Mouse (Mus musculus) kidney, postnatal 0 days (tissue): Measurements from ENCODE around the gene Prss46. TPM values are rescaled to one million over a fixed set of nuclear protein-coding genes. Genes with fewer than 3 reads are reported as not detected.
"Not testable (repeated sequence)": the region's sequence is repeated elsewhere in the genome, so short reads cannot be mapped to it uniquely, and the experiment has no call there.

Experiments used
- ATAC-seq: fragments of 200-750 bp; cut with Nextera tagmentation; replicated peaks from 2 replicates; pipeline ENCODE4 v1.8.0; 2017; ENCODE audit warnings: low read depth, moderate number of reproducible peaks, moderate TSS enrichment, moderate library complexity; ENCODE audit not compliant: low FRiP score
- DNase-seq: peaks from one replicate; pipeline ENCODE4 v3.0.0-alpha.2; 2016; ENCODE audit warnings: low spot score
- H3K27ac ChIP-seq: fragments of 300-500 bp; sonication (generic); 2 replicates; pipeline ENCODE4 v1.5.1; 2014; ENCODE audit warnings: mild to moderate bottlenecking
- H3K27me3 ChIP-seq: fragments of 300-500 bp; sonication (generic); 2 replicates; pipeline ENCODE4 v1.6.1; 2014; ENCODE audit warnings: low read length, mixed read lengths; ENCODE audit not compliant: insufficient read depth
- H3K36me3 ChIP-seq: fragments of 300-500 bp; sonication (generic); 2 replicates; pipeline ENCODE4 v1.6.1; 2014; ENCODE audit warnings: low read length, mixed read lengths; ENCODE audit not compliant: insufficient read depth
- H3K4me1 ChIP-seq: fragments of 300-500 bp; sonication (generic); replicated peaks from 2 replicates; pipeline ENCODE4 v1.6.1; 2014; ENCODE audit warnings: antibody characterized with exemption, low read length, mixed read lengths; ENCODE audit not compliant: insufficient read depth
- H3K4me2 ChIP-seq: fragments of 300-500 bp; sonication (generic); 2 replicates; pipeline ENCODE4 v1.6.1; 2014; ENCODE audit warnings: mild to moderate bottlenecking, low read length, moderate library complexity, mixed read lengths
- H3K4me3 ChIP-seq: fragments of 300-500 bp; sonication (generic); replicated peaks from 2 replicates; pipeline ENCODE4 v1.5.1; 2014; ENCODE audit warnings: low read depth, low read length
- H3K9ac ChIP-seq: fragments of 300-500 bp; sonication (generic); 2 replicates; pipeline ENCODE4 v1.6.1; 2014; ENCODE audit warnings: low read depth, low read length
- H3K9me3 ChIP-seq: fragments of 300-500 bp; sonication (generic); replicated peaks from 2 replicates; pipeline ENCODE4 v1.6.1; 2016; ENCODE audit warnings: low read length, inconsistent platforms, mixed read lengths
- CTCF ChIP-seq: IDR thresholded peaks from 2 replicates; pipeline ENCODE4 v1.5.1; 2016; ENCODE audit warnings: antibody characterized with exemption, low read depth, mild to moderate bottlenecking, moderate library complexity
- WGBS: fragments of 180-500 bp; shearing (Covaris S2); extraction: QIAGEN DNeasy Blood & Tissue Kit; methylation state at CpG from one replicate; pipeline ENCODE4 v1.1.7; 2014; 5-methylcytosine and 5-hydroxymethylcytosine counted together
- polyA plus RNA-seq: library from polyadenylated mRNA; unstranded; fragments of >200 nt; fragmentation: Nextera tagmentation; extraction: Ambion mirVana; gene quantifications from 2 replicates; pipeline ENCODE4 v1.2.1, GENCODE M21; 2015

Prss46 gene
- polyA plus RNA-seq, result not detected in 2 replicates

DNA sequence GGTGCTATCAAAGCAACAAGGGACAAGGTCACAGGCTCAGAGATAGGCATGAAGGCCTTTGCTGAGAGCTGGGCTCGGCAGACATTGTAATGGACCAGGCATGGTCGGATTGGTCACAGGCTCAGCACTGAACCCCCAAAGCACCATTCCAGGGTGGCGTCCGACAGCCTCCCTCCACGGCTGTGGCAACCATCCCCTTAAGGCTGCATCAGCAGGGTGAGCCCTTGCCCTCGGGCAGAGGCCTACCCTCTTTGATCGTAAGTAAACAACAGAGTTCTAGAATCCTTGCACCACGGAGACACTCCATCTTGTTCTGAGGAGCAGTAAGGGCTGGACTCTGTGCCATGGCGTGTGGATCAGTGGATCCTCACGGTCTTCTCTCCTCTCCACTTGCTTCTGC is at the start of gene Prss46:
TSS of gene Prss46 (plus strand) at position 301 of the 400 bp plus-strand sequence.
- 86% methylated on average over 10 of the region's 10 CpGs for WGBS

DNA sequence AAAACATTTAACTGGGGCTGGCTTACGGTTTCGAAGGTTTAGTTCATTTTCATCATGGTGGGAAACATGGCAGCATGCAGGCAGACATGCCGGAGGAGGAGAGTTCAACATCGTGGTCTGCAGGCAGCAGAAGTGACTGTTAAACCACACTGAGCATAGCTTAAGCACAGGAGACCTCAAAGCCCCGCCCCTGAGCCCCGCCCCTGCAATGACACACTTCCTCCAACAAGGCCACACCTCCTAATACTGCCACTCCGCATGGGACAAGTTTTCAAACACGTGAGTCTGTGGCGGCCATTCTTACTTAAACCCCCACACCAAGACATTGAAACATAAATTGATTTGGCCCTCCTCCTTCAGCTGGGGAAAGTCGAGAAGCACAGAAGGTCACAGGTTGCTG is 47.3 kb upstream of the Prss46 start:
- no peak for DNase-seq
- Histone ChIP-seq H3K4me2 (no peak overlapping the region), H3K9me3 (no peaks in the 10 kb centered on the region), H3K4me3 (no peak overlapping the region), H3K9ac (no peak overlapping the region), H3K27ac (no peak overlapping the region), H3K27me3 (no peaks in the 10 kb centered on the region), H3K36me3 (no peaks in the 10 kb centered on the region), H3K4me1 (no peaks in the 10 kb centered on the region)
- TF ChIP-seq CTCF, result no peak
- WGBS, result 79% methylated on average over 10 of the region's 10 CpGs
- ATAC-seq, result no peak

More for the DNA sequence above, at the start of gene Prss46:
- Histone ChIP-seq H3K9ac (no peak within 1 kb of the TSS), H3K4me1 (no peaks in the 10 kb centered on the region), H3K4me2 (no peak within 1 kb of the TSS), H3K4me3 (no peak within 1 kb of the TSS), H3K36me3 (no peaks in the 10 kb centered on the region), H3K9me3 (no peaks in the 10 kb centered on the region), H3K27me3 (no peaks in the 10 kb centered on the region), H3K27ac (no peak within 1 kb of the TSS)
- DNase-seq, result no peak
- ATAC-seq, result no peak
- no peak for TF ChIP-seq CTCF

DNA sequence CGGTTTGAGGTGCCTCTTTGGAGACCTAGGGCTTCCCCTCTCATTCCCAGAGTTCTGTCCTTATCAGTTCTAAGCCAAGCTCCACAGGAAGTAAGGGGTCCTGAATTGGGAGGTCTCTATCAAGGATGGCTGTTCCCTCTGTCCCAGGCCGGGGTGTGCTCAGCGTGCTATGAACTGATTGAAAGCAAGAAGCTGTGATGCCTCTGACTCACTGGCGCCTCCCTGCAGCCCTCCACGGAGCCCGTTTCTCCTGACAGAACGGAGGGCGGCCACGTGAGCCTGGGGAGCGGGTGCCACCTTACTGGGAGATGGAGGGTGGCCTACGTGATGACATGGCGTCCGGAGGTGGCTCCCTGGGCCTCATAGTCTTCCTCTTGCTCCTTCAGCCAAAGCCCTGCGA is 46.4 kb upstream of the Prss46 start, which contains the start of gene Prss42:
TSS of gene Prss42 (plus strand) at position 301 of the 400 bp plus-strand sequence.
- no peaks in the 10 kb centered on the region for H3K27me3 ChIP-seq
- DNase-seq (no peak), ATAC-seq (no peak)
- no peaks in the 10 kb centered on the region for H3K4me1 ChIP-seq
- no peak within 1 kb of the TSS for H3K4me3 ChIP-seq
- H3K36me3 ChIP-seq, result no peaks in the 10 kb centered on the region
- WGBS, result 95% methylated on average over 14 of the region's 14 CpGs
- no peak within 1 kb of the TSS for H3K9ac ChIP-seq
- H3K9me3 ChIP-seq, result no peaks in the 10 kb centered on the region
- no peak for TF ChIP-seq CTCF
- H3K4me2 ChIP-seq, result no peak within 1 kb of the TSS
- H3K27ac ChIP-seq, result no peak within 1 kb of the TSS

DNA sequence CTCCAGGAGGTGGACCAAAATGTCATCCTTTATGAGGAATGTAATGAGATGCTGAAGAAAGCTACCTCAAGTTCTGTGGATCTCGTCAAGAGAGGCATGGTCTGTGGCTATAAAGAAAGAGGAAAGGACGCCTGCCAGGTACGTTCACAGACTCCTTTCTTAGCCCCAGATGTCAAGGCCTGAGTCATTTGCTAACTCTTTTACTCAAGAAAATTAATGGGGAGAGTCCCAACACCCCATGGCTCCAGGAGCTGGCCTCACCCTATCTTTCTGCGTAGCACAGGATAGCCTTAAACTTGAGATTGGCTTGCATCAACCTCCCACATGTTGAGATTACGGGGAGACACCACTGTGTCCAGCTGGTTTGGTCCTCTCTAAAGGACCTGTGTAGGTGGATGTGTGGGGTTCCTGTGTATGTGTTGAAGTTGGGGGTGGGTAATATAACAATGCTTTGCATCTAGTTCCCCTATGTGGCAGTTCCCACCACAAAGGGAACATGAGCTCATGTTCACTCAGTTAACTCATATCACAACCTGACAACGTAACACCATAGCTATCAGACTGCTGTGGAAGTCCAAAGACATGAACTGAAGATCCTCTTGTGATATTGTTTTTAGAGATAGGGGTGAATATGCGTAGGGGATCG is 43.3 kb upstream of the Prss46 start:
- H3K4me3 ChIP-seq, result no peak overlapping the region
- DNase-seq (no peak), ATAC-seq (no peak)
- no peak overlapping the region for H3K9ac ChIP-seq
- H3K27ac ChIP-seq, result no peak overlapping the region
- H3K9me3 ChIP-seq, result no peaks in the 10 kb centered on the region
- 88% methylated on average over 8 of the region's 8 CpGs for WGBS
- no peak for TF ChIP-seq CTCF
- no peaks in the 10 kb centered on the region for H3K36me3 ChIP-seq
- H3K4me2 ChIP-seq, result no peak overlapping the region
- H3K27me3 ChIP-seq, result no peaks in the 10 kb centered on the region
- H3K4me1 ChIP-seq, result no peaks in the 10 kb centered on the region

DNA sequence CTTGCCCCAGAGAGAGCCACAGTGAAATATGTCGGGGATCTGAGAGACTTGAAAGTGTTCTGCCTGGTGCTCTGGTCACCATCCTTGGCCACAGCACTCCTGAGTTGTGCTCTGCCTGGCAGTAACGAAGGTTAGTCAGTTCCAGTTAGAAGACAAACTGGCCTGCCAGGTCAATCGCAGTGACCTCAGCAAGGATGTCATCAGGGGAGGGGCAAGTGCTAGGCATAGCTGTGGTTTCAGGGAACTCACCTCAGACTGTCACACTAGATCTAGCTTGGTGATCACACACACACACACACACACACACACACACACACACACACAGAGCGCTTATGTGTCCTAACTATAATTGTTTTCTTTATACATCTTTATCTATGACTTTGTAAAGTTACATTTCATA is 41.0 kb upstream of the Prss46 start:
- H3K27me3 ChIP-seq, result no peaks in the 10 kb centered on the region
- no peak for TF ChIP-seq CTCF
- DNase-seq (no peak), ATAC-seq (no peak)
- H3K36me3 ChIP-seq, result no peaks in the 10 kb centered on the region
- no peaks in the 10 kb centered on the region for H3K4me1 ChIP-seq
- no peak overlapping the region for H3K4me3 ChIP-seq
- no peak overlapping the region for H3K9ac ChIP-seq
- H3K9me3 ChIP-seq, result no peaks in the 10 kb centered on the region
- 67% methylated on average over 4 of the region's 4 CpGs for whole genome bisulfite sequencing
- H3K27ac ChIP-seq, result no peak overlapping the region
- no peak overlapping the region for H3K4me2 ChIP-seq

DNA sequence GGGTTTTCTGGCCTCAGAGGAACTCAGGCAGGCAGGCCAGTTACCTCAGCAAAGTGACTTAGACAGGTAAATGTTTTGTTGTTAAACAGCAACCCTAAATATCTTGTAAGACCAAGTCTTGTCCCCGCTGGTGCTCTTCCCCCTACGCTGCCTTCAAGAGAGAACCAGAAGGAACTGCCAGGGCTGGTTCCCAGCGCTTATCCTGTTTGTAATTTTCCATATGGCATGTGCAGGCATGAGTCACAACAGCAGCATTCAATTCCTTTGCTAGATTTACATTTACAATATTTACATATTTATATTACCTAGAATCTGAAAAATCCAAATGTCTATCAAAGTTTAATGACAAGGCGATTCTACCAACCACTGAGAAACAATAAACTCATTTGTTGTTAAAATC is 34.3 kb upstream of the Prss46 start:
- DNase-seq (no peak), ATAC-seq (no peak)
- Histone ChIP-seq H3K9ac (no peak overlapping the region), H3K4me1 (no peaks in the 10 kb centered on the region), H3K27me3 (no peaks in the 10 kb centered on the region), H3K4me3 (no peak overlapping the region), H3K9me3 (no peaks in the 10 kb centered on the region), H3K27ac (no peak overlapping the region), H3K4me2 (no peak overlapping the region), H3K36me3 (no peaks in the 10 kb centered on the region)
- no peak for TF ChIP-seq CTCF
- 78% methylated on average over 4 of the region's 4 CpGs for WGBS

DNA sequence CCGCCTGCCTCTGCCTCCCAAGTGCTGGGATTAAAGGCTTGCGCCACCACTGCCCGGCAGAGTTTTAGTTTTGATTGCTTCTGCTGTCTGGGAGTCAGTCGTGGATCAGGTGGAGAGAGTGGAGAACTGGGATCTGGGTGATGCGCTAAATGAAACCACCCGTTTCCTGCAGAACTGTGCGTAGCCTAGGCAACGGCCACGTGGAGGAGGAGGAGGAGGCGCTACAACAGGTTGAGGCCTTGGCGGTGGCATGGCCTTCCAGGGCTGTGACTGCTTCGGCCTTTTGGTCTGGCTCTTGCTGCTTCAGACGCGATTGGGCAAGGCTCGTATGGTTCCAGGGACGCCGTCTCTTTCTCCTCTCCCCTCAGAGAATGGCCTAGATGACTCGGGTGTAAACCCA is 30.5 kb upstream of the Prss46 start, which contains the start of gene Prss44:
TSS of gene Prss44 (plus strand) at position 206 of the 400 bp plus-strand sequence.
- H3K9ac ChIP-seq, result no peak within 1 kb of the TSS
- no peak for TF ChIP-seq CTCF
- WGBS, result 59% methylated on average over 17 of the region's 18 CpGs
- no peak for ATAC-seq
- H3K27ac ChIP-seq, result no peak within 1 kb of the TSS
- no peaks in the 10 kb centered on the region for H3K27me3 ChIP-seq
- no peaks in the 10 kb centered on the region for H3K36me3 ChIP-seq
- no peak within 1 kb of the TSS for H3K4me2 ChIP-seq
- no peaks in the 10 kb centered on the region for H3K9me3 ChIP-seq
- no peaks in the 10 kb centered on the region for H3K4me1 ChIP-seq
- DNase-seq, result no peak
- no peak within 1 kb of the TSS for H3K4me3 ChIP-seq

DNA sequence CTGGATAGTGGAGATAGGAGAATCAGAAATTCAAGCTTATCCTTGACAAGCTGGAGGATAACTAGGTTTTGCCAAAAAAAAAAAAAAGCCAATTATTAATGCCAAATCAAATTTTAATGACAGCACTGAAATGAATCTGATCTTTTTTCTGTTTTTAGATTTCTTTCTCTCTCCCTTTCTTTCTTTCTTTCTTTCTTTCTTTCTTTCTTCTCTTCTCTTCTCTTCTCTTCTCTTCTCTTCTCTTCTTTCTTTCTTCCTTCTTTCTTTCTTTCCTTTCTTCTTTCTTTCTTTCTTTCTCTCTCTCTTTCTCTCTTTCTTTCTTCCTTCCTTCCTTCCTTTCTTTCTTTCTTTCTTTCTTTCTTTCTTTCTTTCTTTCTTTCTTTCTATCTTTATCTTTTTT is 23.8 kb upstream of the Prss46 start:
- not testable (repeated sequence) for H3K27ac ChIP-seq, H3K27me3 ChIP-seq, H3K4me1 ChIP-seq, H3K4me3 ChIP-seq, H3K36me3 ChIP-seq, DNase-seq, ATAC-seq, H3K9ac ChIP-seq, H3K9me3 ChIP-seq, H3K4me2 ChIP-seq
